Mouse (Mus musculus) left cerebral cortex, postnatal 14 days (tissue): ENCODE measurements at regions not wholly inside any gene's neighbourhood (a gene's known extent, or its start where the extent isn't known, plus 50 kb on each side); places are given as distances from the start of the nearest gene placed in this dataset.
"Not testable (repeated sequence)": the region's sequence is repeated elsewhere in the genome, so short reads cannot be mapped to it uniquely, and the experiment has no call there.

ENCODE experiments used
- DNase-seq, 2 experiments: peaks; one replicate each; pipeline ENCODE4 v3.0.0; 2021 to 2022; ENCODE audit warnings: low spot score in 2 of 2, mixed read lengths in 1 of 2
- intact Hi-C: fragments of 180-260 bp; cut with DNase I; formaldehyde crosslinking; loops from one replicate; pipeline ENCODE4 v1.15.1; 2025

- intact Hi-C loops: no loop called here
- DNase-seq: no peak
These were observed 229.4 kb upstream of the Mpdz start for GRCm38 (mm10) chr4:81671986-81672385.

- intact Hi-C loops: no loop called here
- DNase-seq: no peak
These were observed 226.6 kb upstream of the Mpdz start for GRCm38 (mm10) chr4:81669181-81669580.

- intact Hi-C loops: no loop called here
- no peak for DNase-seq
These were observed 218.5 kb upstream of the Mpdz start for GRCm38 (mm10) chr4:81661096-81661495.

- DNase-seq: no peak
- intact Hi-C loops: no loop called here
These were observed 185.8 kb upstream of the Mpdz start for GRCm38 (mm10) chr4:81628496-81628828.

GRCm38 (mm10) chr4:81627714-81628495, 185.3 kb upstream of the Mpdz start:
- no peak for DNase-seq
- intact Hi-C loops: no loop called here

- no peak for DNase-seq
- intact Hi-C loops: no loop called here
These were observed 182.8 kb upstream of the Mpdz start for GRCm38 (mm10) chr4:81625348-81625934.

- intact Hi-C loops: no loop called here
- no peak for DNase-seq
These were observed 181.5 kb upstream of the Mpdz start for GRCm38 (mm10) chr4:81624111-81624510.

- intact Hi-C loops: no loop called here
- DNase-seq: no peak
These were observed 178.9 kb upstream of the Mpdz start for GRCm38 (mm10) chr4:81621391-81622137.

- intact Hi-C loops: no loop called here
- no peak for DNase-seq
These were observed 174.6 kb upstream of the Mpdz start for GRCm38 (mm10) chr4:81617191-81617590.

GRCm38 (mm10) chr4:81611191-81611590, 168.6 kb upstream of the Mpdz start:
- intact Hi-C loops: no loop called here
- DNase-seq: no peak

GRCm38 (mm10) chr4:81600396-81600795, 157.8 kb upstream of the Mpdz start:
- intact Hi-C loops: no loop called here
- no peak for DNase-seq

GRCm38 (mm10) chr4:81597390-81597789, 154.8 kb upstream of the Mpdz start:
- DNase-seq: no peak
- intact Hi-C loops: no loop called here

- intact Hi-C loops, DNase-seq: not testable (repeated sequence)
These were observed 150.8 kb upstream of the Mpdz start for GRCm38 (mm10) chr4:81593431-81593830.

GRCm38 (mm10) chr4:81582546-81582945, 139.9 kb upstream of the Mpdz start:
- intact Hi-C loops: loop anchor here (10.0 kb wide), 1 partner anchor 142 kb away; no protein-coding TSS in a partner anchor
- no peak for DNase-seq

- intact Hi-C loops: loop anchor here (10.0 kb wide), 1 partner anchor 144 kb away; no protein-coding TSS in a partner anchor
- DNase-seq: no peak
These were observed 137.9 kb upstream of the Mpdz start for GRCm38 (mm10) chr4:81580553-81580952.

- no peak for DNase-seq
- intact Hi-C loops: loop anchor here (10.0 kb wide), 1 partner anchor 145 kb away; no protein-coding TSS in a partner anchor
These were observed 136.9 kb upstream of the Mpdz start for GRCm38 (mm10) chr4:81579389-81580110.

GRCm38 (mm10) chr4:81578981-81579380, 136.4 kb upstream of the Mpdz start:
- no peak for DNase-seq
- intact Hi-C loops: no loop called here

GRCm38 (mm10) chr4:81573771-81574170, 131.2 kb upstream of the Mpdz start:
- intact Hi-C loops: no loop called here
- DNase-seq: no peak

- no peak for DNase-seq
- intact Hi-C loops: no loop called here
These were observed 128.1 kb upstream of the Mpdz start for GRCm38 (mm10) chr4:81570736-81571135.

GRCm38 (mm10) chr4:81569531-81569930, 126.9 kb upstream of the Mpdz start:
- DNase-seq: no peak
- intact Hi-C loops: loop anchor here (5.0 to 10.0 kb wide), 3 partner anchors 395 to 1018 kb away; no protein-coding TSS in a partner anchor
